Mouse (Mus musculus) lung, adult 2 months (tissue): ENCODE measurements around the gene Fnbp4.

Experiments used
- CTCF ChIP-seq: fragments of 200-500 bp; IDR thresholded peaks from 2 replicates; pipeline ENCODE4 v1.5.1; 2011; ENCODE audit warnings: mild to moderate bottlenecking, low read length, control low read depth; ENCODE audit not compliant: insufficient read depth
- POLR2A ChIP-seq: fragments of 200-500 bp; IDR thresholded peaks from 2 replicates; pipeline ENCODE4 v1.6.1; 2011; ENCODE audit warnings: low read depth, mild to moderate bottlenecking, control low read depth, low read length, borderline replicate concordance; ENCODE audit errors: extremely low read depth

DNA sequence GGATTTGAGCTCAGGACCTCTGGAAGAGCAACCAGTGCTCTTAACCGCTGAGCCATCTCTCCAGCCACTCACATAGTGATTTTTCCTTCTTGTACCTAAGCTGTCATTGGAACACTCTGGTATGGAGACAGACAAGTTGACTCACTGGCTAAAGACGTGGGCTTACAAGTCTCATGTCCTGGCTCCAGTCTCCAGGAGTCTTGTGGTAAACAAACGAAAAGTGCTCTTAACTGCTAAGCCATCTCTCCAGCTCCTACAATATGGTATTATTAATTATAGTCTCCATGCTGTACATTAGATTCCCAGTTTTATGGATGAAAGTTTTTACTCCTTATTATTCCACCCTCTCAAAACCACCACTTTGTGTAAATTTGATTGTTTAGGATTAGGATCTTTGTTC lies 20.0 kb downstream of the Fnbp4 start:
- TF ChIP-seq CTCF (no peak), POLR2A (no peak)
